Mouse (Mus musculus): ENCODE results near the gene Drap1. TPM values are rescaled to one million over a fixed set of nuclear protein-coding genes. Genes with fewer than 3 reads are reported as not detected.

The Drap1 gene
- polyA plus RNA-seq, 1 experiment from 2014 or later, result 246 TPM

GRCm38 (mm10) chr19:5423561-5423960, 1.2 kb downstream of the Drap1 start:
- Histone ChIP-seq H3K4me3 (peak overlapping the region; percentile 90), H3K4me1 (peaks cover 39% of the 10 kb centered on the region), H3K36me3 (peaks cover 68% of the 10 kb centered on the region), H3K27ac (peak overlapping the region; percentile 97), H3K9me3 (replicated peaks) (no peaks in the 10 kb centered on the region), H3K27me3 (ENCODE audit: low read depth, poor library complexity, severe bottlenecking) (no peaks in the 10 kb centered on the region)
- no peak for DNase-seq (ENCODE audit: low spot score)
- WGBS, result 64% methylated on average over 12 of the region's 12 CpGs

- no peak for DNase-seq (ENCODE audit: low spot score)
- peak overlapping the region; percentile 97; the same call in 1 of the 2 replicates for H3K27ac ChIP-seq
- H3K27me3 ChIP-seq (ENCODE audit: low read depth, poor library complexity, severe bottlenecking), result no peaks in the 10 kb centered on the region
- peak overlapping the region; percentile 90 for H3K4me3 ChIP-seq
- no peaks in the 10 kb centered on the region for H3K9me3 ChIP-seq (replicated peaks)
- H3K36me3 ChIP-seq, result peaks cover 69% of the 10 kb centered on the region
- H3K4me1 ChIP-seq, result peaks cover 37% of the 10 kb centered on the region
- 85% methylated on average over 9 of the region's 9 CpGs for WGBS
These were observed 1.8 kb downstream of the Drap1 start for GRCm38 (mm10) chr19:5422895-5423443.

- WGBS, result 91% methylated on average over 10 of the region's 10 CpGs
- Histone ChIP-seq H3K27ac (no peak overlapping the region), H3K4me1 (peaks cover 34% of the 10 kb centered on the region), H3K4me3 (no peak overlapping the region), H3K9me3 (replicated peaks) (no peaks in the 10 kb centered on the region), H3K36me3 (peaks cover 72% of the 10 kb centered on the region), H3K27me3 (ENCODE audit: low read depth, poor library complexity, severe bottlenecking) (no peaks in the 10 kb centered on the region)
- no peak for DNase-seq (ENCODE audit: low spot score)
These were observed 2.5 kb downstream of the Drap1 start for GRCm38 (mm10) chr19:5422267-5422666.

DNA sequence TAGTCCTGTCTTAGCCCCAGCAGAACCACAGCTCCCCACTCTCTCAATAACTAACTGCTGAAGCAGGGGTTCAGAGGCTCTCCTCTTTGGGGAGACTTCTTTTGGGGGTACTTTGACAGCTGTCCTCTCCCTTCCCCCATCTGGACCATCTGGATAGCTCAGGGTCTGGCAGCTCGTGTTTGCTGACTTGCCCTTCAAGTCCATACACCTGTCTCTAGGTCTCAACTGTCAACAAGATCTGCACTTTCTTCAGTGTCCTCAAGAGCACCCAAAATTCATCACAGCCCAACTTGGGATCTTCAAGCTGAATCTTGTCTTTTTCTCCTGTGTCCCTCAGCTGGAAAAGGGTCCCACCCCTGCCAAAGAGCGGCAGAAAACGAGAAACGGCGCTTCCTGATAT, 3.0 kb downstream of the Drap1 start:
- Histone ChIP-seq H3K27me3 (ENCODE audit: low read depth, poor library complexity, severe bottlenecking) (no peaks in the 10 kb centered on the region), H3K36me3 (peaks cover 68% of the 10 kb centered on the region), H3K27ac (no peak overlapping the region), H3K9me3 (replicated peaks) (no peaks in the 10 kb centered on the region), H3K4me1 (peaks cover 33% of the 10 kb centered on the region), H3K4me3 (no peak overlapping the region)
- no peak for DNase-seq (ENCODE audit: low spot score)
- WGBS, result 89% methylated on average over 5 of the region's 5 CpGs

GRCm38 (mm10) chr19:5420579-5420978, 4.2 kb downstream of the Drap1 start:
- Histone ChIP-seq H3K27me3 (ENCODE audit: low read depth, poor library complexity, severe bottlenecking) (no peaks in the 10 kb centered on the region), H3K9me3 (replicated peaks) (no peaks in the 10 kb centered on the region), H3K4me3 (no peak overlapping the region), H3K36me3 (peaks cover 61% of the 10 kb centered on the region), H3K4me1 (peaks cover 21% of the 10 kb centered on the region), H3K27ac (no peak overlapping the region)
- 93% methylated on average over 6 of the region's 6 CpGs for WGBS
- no peak for DNase-seq (ENCODE audit: low spot score)

DNA sequence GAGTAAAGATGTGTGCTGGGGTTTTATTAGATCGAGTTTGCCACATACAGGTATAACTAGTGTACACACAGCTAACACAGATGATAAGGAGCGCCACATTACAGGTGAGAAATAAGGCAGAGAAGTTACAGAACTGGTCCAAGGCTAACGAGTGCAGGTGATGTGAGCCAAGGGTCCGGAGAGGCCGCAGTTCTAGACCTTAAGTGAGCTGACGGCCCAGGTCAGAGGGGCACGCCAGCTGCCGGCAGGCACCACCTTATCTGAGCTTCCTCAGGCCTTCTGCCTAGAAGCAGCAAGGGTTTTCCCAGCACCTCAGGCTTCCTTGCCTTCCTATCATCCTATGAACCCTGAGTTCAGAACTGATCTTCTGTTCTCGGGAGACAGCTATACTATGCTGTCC, 5.1 kb downstream of the Drap1 start:
- Histone ChIP-seq H3K36me3 (peaks cover 61% of the 10 kb centered on the region), H3K9me3 (replicated peaks) (no peaks in the 10 kb centered on the region), H3K27me3 (ENCODE audit: low read depth, poor library complexity, severe bottlenecking) (no peaks in the 10 kb centered on the region), H3K27ac (no peak overlapping the region), H3K4me3 (no peak overlapping the region), H3K4me1 (peaks cover 21% of the 10 kb centered on the region)
- DNase-seq (ENCODE audit: low spot score), result no peak
- 90% methylated on average over 9 of the region's 9 CpGs for WGBS

DNA sequence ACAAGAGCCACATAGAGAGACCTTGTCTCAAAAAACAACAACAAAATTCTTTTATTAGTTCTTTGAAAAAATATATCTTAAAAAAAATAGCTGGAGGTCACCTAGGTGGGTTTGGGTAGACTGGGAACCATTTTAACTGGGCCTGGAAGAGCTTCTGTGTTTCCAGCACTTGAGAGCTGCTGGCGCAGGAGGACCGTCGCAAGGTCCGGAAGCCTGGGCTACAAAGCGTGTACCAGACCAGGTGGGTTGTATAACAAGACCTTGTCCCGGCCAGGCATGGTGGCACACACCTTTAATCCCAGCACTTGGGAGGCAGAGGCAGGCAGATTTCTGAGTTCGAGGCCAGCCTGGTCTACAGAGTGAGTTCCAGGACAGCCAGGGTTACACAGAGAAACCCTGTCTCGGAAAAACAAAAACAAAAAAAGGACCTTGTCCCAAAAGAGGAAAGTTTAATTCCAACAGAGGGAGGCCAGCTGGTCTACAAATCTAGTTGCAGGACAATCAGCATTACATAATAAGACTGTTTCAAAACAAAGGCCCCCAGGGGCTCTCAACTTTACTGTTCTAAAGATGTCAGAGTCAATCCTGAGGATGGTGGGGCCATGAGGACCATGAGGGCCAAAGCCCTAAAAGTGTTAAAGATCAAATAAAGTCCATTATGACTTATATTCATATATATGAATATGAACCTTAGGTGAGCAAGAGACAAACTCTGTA, 5.9 kb downstream of the Drap1 start:
- no peaks in the 10 kb centered on the region for H3K27me3 ChIP-seq (ENCODE audit: low read depth, poor library complexity, severe bottlenecking)
- H3K27ac ChIP-seq, result no peak overlapping the region
- H3K4me1 ChIP-seq, result peaks cover 18% of the 10 kb centered on the region
- no peak overlapping the region for H3K4me3 ChIP-seq
- WGBS, result 94% methylated on average over 8 of the region's 8 CpGs
- H3K9me3 ChIP-seq (replicated peaks), result no peaks in the 10 kb centered on the region
- DNase-seq (ENCODE audit: low spot score), result no peak
- H3K36me3 ChIP-seq, result peaks cover 61% of the 10 kb centered on the region

- no peaks in the 10 kb centered on the region for H3K9me3 ChIP-seq (replicated peaks)
- peaks cover 4% of the 10 kb centered on the region; the same call in 1 of the 2 replicates for H3K4me1 ChIP-seq
- H3K27ac ChIP-seq, result no peak overlapping the region
- 78% methylated on average over 2 of the region's 2 CpGs for WGBS
- H3K4me3 ChIP-seq, result no peak overlapping the region
- no peak for DNase-seq (ENCODE audit: low spot score)
- H3K27me3 ChIP-seq (ENCODE audit: low read depth, poor library complexity, severe bottlenecking), result no peaks in the 10 kb centered on the region
- H3K36me3 ChIP-seq, result peaks cover 21% of the 10 kb centered on the region
These were observed 10.2 kb downstream of the Drap1 start for GRCm38 (mm10) chr19:5414534-5414957.

- H3K36me3 ChIP-seq, result peaks cover 19% of the 10 kb centered on the region
- no peak overlapping the region for H3K27ac ChIP-seq
- no peaks in the 10 kb centered on the region for H3K9me3 ChIP-seq (replicated peaks)
- no peaks in the 10 kb centered on the region for H3K27me3 ChIP-seq (ENCODE audit: low read depth, poor library complexity, severe bottlenecking)
- DNase-seq (ENCODE audit: low spot score), result no peak
- H3K4me3 ChIP-seq, result no peak overlapping the region
- H3K4me1 ChIP-seq, result peaks cover 9% of the 10 kb centered on the region
- WGBS, result 78% methylated on average over 4 of the region's 4 CpGs
These were observed 10.9 kb downstream of the Drap1 start for GRCm38 (mm10) chr19:5413840-5414239.

GRCm38 (mm10) chr19:5411961-5412360, 12.8 kb downstream of the Drap1 start:
- DNase-seq (ENCODE audit: low spot score), result no peak
- no peaks in the 10 kb centered on the region for H3K9me3 ChIP-seq (replicated peaks)
- no peaks in the 10 kb centered on the region for H3K27me3 ChIP-seq (ENCODE audit: low read depth, poor library complexity, severe bottlenecking)
- H3K36me3 ChIP-seq, result peaks cover 8% of the 10 kb centered on the region; the same call in 1 of the 2 replicates
- H3K4me3 ChIP-seq, result no peak overlapping the region
- H3K27ac ChIP-seq, result 0 out of 2 replicates have a peak overlapping the region, but pooled peaks have one; percentile 7
- H3K4me1 ChIP-seq, result peaks cover 20% of the 10 kb centered on the region
- WGBS, result 86% methylated on average over 5 of the region's 5 CpGs

GRCm38 (mm10) chr19:5410641-5411040, 14.1 kb downstream of the Drap1 start:
- peaks cover 26% of the 10 kb centered on the region for H3K4me1 ChIP-seq
- 87% methylated on average over 5 of the region's 5 CpGs for WGBS
- H3K36me3 ChIP-seq, result peaks cover 5% of the 10 kb centered on the region; the same call in 1 of the 2 replicates
- H3K4me3 ChIP-seq, result no peak overlapping the region
- no peak overlapping the region for H3K27ac ChIP-seq
- no peaks in the 10 kb centered on the region for H3K27me3 ChIP-seq (ENCODE audit: low read depth, poor library complexity, severe bottlenecking)
- no peak for DNase-seq (ENCODE audit: low spot score)
- H3K9me3 ChIP-seq (replicated peaks), result no peaks in the 10 kb centered on the region

DNA sequence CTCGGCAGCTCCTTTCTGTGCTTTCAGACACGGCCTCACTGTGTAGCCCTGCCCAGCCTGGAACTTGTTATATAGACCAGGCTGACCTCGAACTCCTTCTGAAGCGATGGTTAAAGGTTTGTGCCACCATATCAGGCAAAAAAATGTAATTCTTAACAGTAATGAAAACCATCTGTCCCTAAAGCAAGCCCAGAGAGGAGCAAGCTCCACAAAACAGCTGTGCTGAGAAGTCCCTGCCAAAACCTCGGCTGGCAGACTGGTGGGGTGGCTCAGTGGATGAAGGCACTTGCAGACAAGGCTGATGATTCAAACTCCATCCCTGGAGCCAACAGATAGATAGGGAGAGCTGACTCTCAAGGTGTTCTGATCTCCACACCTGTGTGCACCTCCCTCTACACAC, 15.7 kb downstream of the Drap1 start:
- peaks cover 27% of the 10 kb centered on the region for H3K4me1 ChIP-seq
- DNase-seq (ENCODE audit: low spot score), result no peak
- H3K27me3 ChIP-seq (ENCODE audit: low read depth, poor library complexity, severe bottlenecking), result no peaks in the 10 kb centered on the region
- H3K36me3 ChIP-seq, result peaks cover 5% of the 10 kb centered on the region; the same call in 1 of the 2 replicates
- no peaks in the 10 kb centered on the region for H3K9me3 ChIP-seq (replicated peaks)
- no peak overlapping the region for H3K4me3 ChIP-seq
- WGBS, result 65% methylated on average over 5 of the region's 5 CpGs
- H3K27ac ChIP-seq, result no peak overlapping the region; the same call in 1 of the 2 replicates

Measured in limb, embryonic 10.5 days (tissue).